Mouse (Mus musculus): ENCODE results near the gene Ehmt2. TPM values are rescaled to one million over a fixed set of nuclear protein-coding genes. Genes with fewer than 3 reads are reported as not detected.

The Ehmt2 gene
- polyA plus RNA-seq, 2 experiments, result 10.2 to 29.7 TPM

DNA sequence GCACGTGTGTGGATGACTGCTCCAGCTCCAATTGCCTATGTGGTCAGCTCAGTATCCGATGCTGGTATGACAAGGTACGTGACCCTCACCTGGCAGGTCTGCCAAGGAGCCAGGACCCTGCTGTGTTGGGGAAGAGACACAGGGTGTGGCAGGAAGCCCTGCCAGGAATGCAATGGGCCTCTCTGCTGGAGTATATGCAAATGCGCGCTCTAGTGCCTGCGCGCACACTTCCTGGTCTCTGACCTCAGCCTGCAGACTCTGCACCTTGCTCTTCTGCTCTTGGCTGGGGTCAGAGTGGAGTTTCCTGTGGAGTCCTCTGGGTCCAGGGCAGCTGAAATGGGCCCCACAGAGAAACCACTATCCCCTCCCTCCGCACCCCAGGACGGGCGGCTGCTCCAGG is 12.7 kb downstream of the Ehmt2 start:
- Histone ChIP-seq H3K27ac (no peak overlapping the region), H3K27me3 (ENCODE audit: control insufficient read depth, insufficient read depth, low read length) (no peaks in the 10 kb centered on the region), H3K9ac (replicated peaks) (no peak overlapping the region), H3K4me2 (ENCODE audit: low read depth) (no peak overlapping the region), H3K4me3 (ENCODE audit: insufficient read depth in 1 of 2, low read depth in 2 of 2, low read length in 2 of 2) (no peak overlapping the region), H3K4me1 (replicated peaks; ENCODE audit: control insufficient read depth in 2 of 2, insufficient read depth in 2 of 2, low read length in 1 of 2) (no peaks in the 10 kb centered on the region), H3K9me3 (ENCODE audit: control insufficient read depth, low read length) (no peaks in the 10 kb centered on the region), H3K36me3 (replicated peaks; ENCODE audit: control insufficient read depth, insufficient read depth, low read depth) (peaks cover 20% of the 10 kb centered on the region)
- WGBS (ENCODE audit: insufficient replicate concordance), result 82% methylated on average over 10 of the region's 10 CpGs
- DNase-seq (ENCODE audit: low read depth in 3 of 3, low spot score in 3 of 3) (no peak), ATAC-seq (ENCODE audit: insufficient read depth) (0 out of 2 replicates have a peak, but pooled peaks have one; percentile 14)
- TF ChIP-seq CTCF (IDR thresholded peaks at IDR 0.05; ENCODE audit: low read depth) (no peak), EP300 (IDR thresholded peaks at IDR 0.05; ENCODE audit: low read depth) (no peak)

GRCm38 (mm10) chr17:34911945-34912351 is 13.7 kb downstream of the Ehmt2 start:
- Histone ChIP-seq H3K27ac (no peak overlapping the region), H3K27me3 (ENCODE audit: control insufficient read depth, insufficient read depth, low read length) (no peaks in the 10 kb centered on the region), H3K4me3 (ENCODE audit: insufficient read depth in 1 of 2, low read depth in 2 of 2, low read length in 2 of 2) (no peak overlapping the region), H3K9ac (replicated peaks) (no peak overlapping the region), H3K4me1 (replicated peaks; ENCODE audit: control insufficient read depth in 2 of 2, insufficient read depth in 2 of 2, low read length in 1 of 2) (no peaks in the 10 kb centered on the region), H3K9me3 (ENCODE audit: control insufficient read depth, low read length) (no peaks in the 10 kb centered on the region), H3K36me3 (replicated peaks; ENCODE audit: control insufficient read depth, insufficient read depth, low read depth) (peaks cover 17% of the 10 kb centered on the region), H3K4me2 (ENCODE audit: low read depth) (no peak overlapping the region)
- DNase-seq (ENCODE audit: low read depth in 3 of 3, low spot score in 3 of 3) (peak; percentile 54 to 65 (median 58)), ATAC-seq (ENCODE audit: insufficient read depth) (peak; percentile 65; the same call in 1 of the 2 replicates)
- TF ChIP-seq EP300 (IDR thresholded peaks at IDR 0.05; ENCODE audit: low read depth), result no peak
- peak; percentile 99 for TF ChIP-seq CTCF (IDR thresholded peaks at IDR 0.05; ENCODE audit: low read depth)
- 43% methylated on average over 5 of the region's 5 CpGs for WGBS (ENCODE audit: insufficient replicate concordance)

GRCm38 (mm10) chr17:34913930-34914665 is 15.8 kb downstream of the Ehmt2 start, which contains the start of gene Slc44a4:
TSS of gene Slc44a4 (plus strand) at chr17:34914466.
- H3K9ac ChIP-seq (replicated peaks), result no peak within 1 kb of the TSS
- no peaks in the 10 kb centered on the region for H3K27me3 ChIP-seq (ENCODE audit: control insufficient read depth, insufficient read depth, low read length)
- H3K4me1 ChIP-seq (replicated peaks; ENCODE audit: control insufficient read depth in 2 of 2, insufficient read depth in 2 of 2, low read length in 1 of 2), result 0 out of 4 replicates have a peak, but pooled peaks cover 0 to 3% of the 10 kb centered on the region in 2 experiments
- TF ChIP-seq EP300 (IDR thresholded peaks at IDR 0.05; ENCODE audit: low read depth) (no peak), CTCF (IDR thresholded peaks at IDR 0.05; ENCODE audit: low read depth) (no peak)
- H3K4me2 ChIP-seq (ENCODE audit: low read depth), result no peak within 1 kb of the TSS
- H3K27ac ChIP-seq, result no peak within 1 kb of the TSS
- ATAC-seq (ENCODE audit: insufficient read depth) (no peak), DNase-seq (ENCODE audit: low read depth in 3 of 3, low spot score in 3 of 3) (no peak)
- 42% methylated on average over 18 of the region's 18 CpGs for WGBS (ENCODE audit: insufficient replicate concordance)
- H3K36me3 ChIP-seq (replicated peaks; ENCODE audit: control insufficient read depth, insufficient read depth, low read depth), result peaks cover 7% of the 10 kb centered on the region
- no peak within 1 kb of the TSS for H3K4me3 ChIP-seq (ENCODE audit: insufficient read depth in 1 of 2, low read depth in 2 of 2, low read length in 2 of 2)
- H3K9me3 ChIP-seq (ENCODE audit: control insufficient read depth, low read length), result no peaks in the 10 kb centered on the region

DNA sequence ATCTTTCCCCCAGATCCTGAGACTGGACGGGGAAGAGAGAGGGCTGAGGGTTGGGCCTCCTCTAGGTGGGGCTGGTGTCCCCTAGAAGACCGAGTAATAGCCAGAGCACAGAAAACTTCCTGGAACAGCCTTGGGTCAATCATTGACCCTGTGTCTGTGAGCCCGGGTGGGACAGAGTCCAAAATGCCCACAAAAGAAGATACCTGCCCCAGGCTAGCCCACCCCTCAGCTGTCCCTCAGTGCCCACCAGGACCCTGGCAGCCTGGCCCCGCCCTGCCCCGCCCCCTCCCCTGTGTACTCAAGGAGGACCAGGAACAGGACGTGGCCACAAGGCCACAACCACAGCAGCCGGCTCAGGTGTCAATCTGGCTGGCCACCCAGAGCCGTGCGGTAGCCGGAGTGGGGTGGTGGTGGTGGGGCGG is 17.2 kb downstream of the Ehmt2 start:
- Histone ChIP-seq H3K36me3 (replicated peaks; ENCODE audit: control insufficient read depth, insufficient read depth, low read depth) (peaks cover 5% of the 10 kb centered on the region), H3K4me3 (ENCODE audit: insufficient read depth in 1 of 2, low read depth in 2 of 2, low read length in 2 of 2) (no peak overlapping the region), H3K9me3 (ENCODE audit: control insufficient read depth, low read length) (no peaks in the 10 kb centered on the region), H3K27ac (no peak overlapping the region), H3K9ac (replicated peaks) (no peak overlapping the region), H3K27me3 (ENCODE audit: control insufficient read depth, insufficient read depth, low read length) (no peaks in the 10 kb centered on the region), H3K4me2 (ENCODE audit: low read depth) (no peak overlapping the region), H3K4me1 (replicated peaks; ENCODE audit: control insufficient read depth in 2 of 2, insufficient read depth in 2 of 2, low read length in 1 of 2) (0 out of 4 replicates have a peak, but pooled peaks cover 0 to 3% of the 10 kb centered on the region in 2 experiments)
- no peak for TF ChIP-seq EP300 (IDR thresholded peaks at IDR 0.05; ENCODE audit: low read depth)
- TF ChIP-seq CTCF (IDR thresholded peaks at IDR 0.05; ENCODE audit: low read depth), result peak; percentile 52
- no peak for DNase-seq (ENCODE audit: low read depth in 3 of 3, low spot score in 3 of 3)
- ATAC-seq (ENCODE audit: insufficient read depth), result peak; percentile 40; the same call in 1 of the 2 replicates
- WGBS (ENCODE audit: insufficient replicate concordance), result 10% methylated on average over 11 of the region's 11 CpGs

DNA sequence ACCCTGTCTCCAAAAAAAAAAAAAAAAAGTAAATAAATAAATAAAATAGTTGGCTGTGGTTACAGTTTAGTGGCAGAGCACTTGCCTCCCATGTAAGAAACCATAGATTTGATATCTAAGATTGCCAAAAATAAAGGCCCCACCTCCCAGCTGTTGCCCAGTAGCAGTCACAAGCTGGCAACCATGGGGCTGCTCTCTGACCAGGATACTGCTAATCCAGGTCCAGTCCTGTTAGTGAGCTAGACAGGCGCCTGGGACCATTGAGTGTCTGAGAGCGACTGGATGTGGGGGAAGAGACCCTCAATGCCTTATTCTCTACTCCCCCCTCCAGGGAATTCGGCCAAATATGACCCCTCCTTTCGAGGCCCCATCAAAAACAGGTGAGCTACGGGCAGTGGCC is 18.0 kb downstream of the Ehmt2 start:
- 68% methylated on average over 5 of the region's 5 CpGs for WGBS (ENCODE audit: insufficient replicate concordance)
- ATAC-seq (ENCODE audit: insufficient read depth) (no peak), DNase-seq (ENCODE audit: low read depth in 3 of 3, low spot score in 3 of 3) (no peak)
- no peak overlapping the region for H3K4me2 ChIP-seq (ENCODE audit: low read depth)
- H3K9ac ChIP-seq (replicated peaks), result no peak overlapping the region
- no peak overlapping the region for H3K27ac ChIP-seq
- H3K27me3 ChIP-seq (ENCODE audit: control insufficient read depth, insufficient read depth, low read length), result no peaks in the 10 kb centered on the region
- H3K4me1 ChIP-seq (replicated peaks; ENCODE audit: control insufficient read depth in 2 of 2, insufficient read depth in 2 of 2, low read length in 1 of 2), result 0 out of 4 replicates have a peak, but pooled peaks cover 0 to 3% of the 10 kb centered on the region in 2 experiments
- H3K9me3 ChIP-seq (ENCODE audit: control insufficient read depth, low read length), result no peaks in the 10 kb centered on the region
- TF ChIP-seq CTCF (IDR thresholded peaks at IDR 0.05; ENCODE audit: low read depth) (no peak), EP300 (IDR thresholded peaks at IDR 0.05; ENCODE audit: low read depth) (no peak)
- no peak overlapping the region for H3K4me3 ChIP-seq (ENCODE audit: insufficient read depth in 1 of 2, low read depth in 2 of 2, low read length in 2 of 2)
- peaks cover 5% of the 10 kb centered on the region for H3K36me3 ChIP-seq (replicated peaks; ENCODE audit: control insufficient read depth, insufficient read depth, low read depth)

Data from liver, embryonic 14.5 days (tissue).